Mouse (Mus musculus) forebrain, embryonic 10.5 days (tissue): ENCODE measurements at regions not wholly inside any gene's neighbourhood (a gene's known extent, or its start where the extent isn't known, plus 50 kb on each side); places are given as distances from the start of the nearest gene placed in this dataset.
"Not testable (repeated sequence)": the region's sequence is repeated elsewhere in the genome, so short reads cannot be mapped to it uniquely, and the experiment has no call there.

Experiments
- DNase-seq: peaks from one replicate; pipeline ENCODE4 v3.0.0-alpha.2; 2017; ENCODE audit warnings: low spot score; ENCODE audit errors: extremely low spot score
- H3K27ac ChIP-seq: fragments of 300-500 bp; sonication (generic); 2 replicates; pipeline ENCODE4 v1.5.1; 2016; ENCODE audit warnings: mild to moderate bottlenecking
- H3K27me3 ChIP-seq: fragments of 300-500 bp; sonication (generic); 2 replicates; pipeline ENCODE4 v1.6.1; 2016; ENCODE audit warnings: mild to moderate bottlenecking; ENCODE audit not compliant: poor library complexity, severe bottlenecking
- H3K36me3 ChIP-seq: fragments of 300-500 bp; sonication (generic); replicated peaks from 2 replicates; pipeline ENCODE4 v1.6.1; 2016; ENCODE audit warnings: mild to moderate bottlenecking, moderate library complexity
- H3K4me1 ChIP-seq: fragments of 300-500 bp; sonication (generic); 2 replicates; pipeline ENCODE4 v1.6.1; 2016
- H3K4me3 ChIP-seq: fragments of 300-500 bp; sonication (generic); 2 replicates; pipeline ENCODE4 v1.5.1; 2016; ENCODE audit warnings: mild to moderate bottlenecking, moderate library complexity
- H3K9me3 ChIP-seq: fragments of 300-500 bp; sonication (generic); 2 replicates; pipeline ENCODE4 v1.6.1; 2016; ENCODE audit warnings: mild to moderate bottlenecking, moderate library complexity
- WGBS: fragments of 180-500 bp; shearing (Covaris S2); methylation state at CpG from one replicate; pipeline ENCODE4 v1.1.7; 2016; 5-methylcytosine and 5-hydroxymethylcytosine counted together

- Histone ChIP-seq H3K27ac (no peak overlapping the region), H3K4me1 (no peaks in the 10 kb centered on the region), H3K36me3 (no peaks in the 10 kb centered on the region), H3K9me3 (no peaks in the 10 kb centered on the region), H3K27me3 (no peaks in the 10 kb centered on the region), H3K4me3 (no peak overlapping the region)
- DNase-seq, result no peak
- WGBS, result 88% methylated on average over 5 of the region's 5 CpGs
Observed at GRCm38 (mm10) chr7:138472371-138472770, 74.8 kb upstream of the Tcerg1l start.

GRCm38 (mm10) chr7:138469211-138469610 lies 71.7 kb upstream of the Tcerg1l start:
- H3K27me3 ChIP-seq, result no peaks in the 10 kb centered on the region
- H3K4me1 ChIP-seq, result no peaks in the 10 kb centered on the region
- H3K36me3 ChIP-seq, result no peaks in the 10 kb centered on the region
- DNase-seq, result no peak
- 86% methylated on average over 4 of the region's 4 CpGs for WGBS
- H3K4me3 ChIP-seq, result no peak overlapping the region
- H3K9me3 ChIP-seq, result no peaks in the 10 kb centered on the region
- no peak overlapping the region for H3K27ac ChIP-seq

GRCm38 (mm10) chr7:138468436-138468835 lies 70.9 kb upstream of the Tcerg1l start:
- Histone ChIP-seq H3K27ac (no peak overlapping the region), H3K4me1 (no peaks in the 10 kb centered on the region), H3K4me3 (no peak overlapping the region), H3K36me3 (no peaks in the 10 kb centered on the region), H3K9me3 (no peaks in the 10 kb centered on the region), H3K27me3 (no peaks in the 10 kb centered on the region)
- DNase-seq, result no peak
- WGBS, result 90% methylated on average over 2 of the region's 2 CpGs

GRCm38 (mm10) chr7:138467981-138468380 lies 70.5 kb upstream of the Tcerg1l start:
- WGBS, result 86% methylated on average over 2 of the region's 2 CpGs
- no peaks in the 10 kb centered on the region for H3K27me3 ChIP-seq

GRCm38 (mm10) chr7:138467386-138467785 lies 69.9 kb upstream of the Tcerg1l start:
- Histone ChIP-seq H3K4me1 (no peaks in the 10 kb centered on the region), H3K9me3 (no peaks in the 10 kb centered on the region), H3K27me3 (no peaks in the 10 kb centered on the region), H3K4me3 (no peak overlapping the region), H3K27ac (no peak overlapping the region), H3K36me3 (no peaks in the 10 kb centered on the region)
- no peak for DNase-seq
- WGBS, result 90% methylated on average over 1 of the region's 1 CpGs

More at GRCm38 (mm10) chr7:138467981-138468380, 70.5 kb upstream of the Tcerg1l start:
- Histone ChIP-seq H3K4me3 (no peak overlapping the region), H3K36me3 (no peaks in the 10 kb centered on the region), H3K27ac (no peak overlapping the region), H3K9me3 (no peaks in the 10 kb centered on the region), H3K4me1 (no peaks in the 10 kb centered on the region)
- no peak for DNase-seq

- no peaks in the 10 kb centered on the region for H3K27me3 ChIP-seq
- DNase-seq, result no peak
- peaks cover 8% of the 10 kb centered on the region; the same call in 1 of the 2 replicates for H3K4me1 ChIP-seq
Observed at GRCm38 (mm10) chr7:138457964-138458363, 60.4 kb upstream of the Tcerg1l start.

GRCm38 (mm10) chr7:138455371-138455770 lies 57.8 kb upstream of the Tcerg1l start:
- H3K27me3 ChIP-seq, result no peaks in the 10 kb centered on the region
- WGBS, result 91% methylated on average over 3 of the region's 3 CpGs

More at GRCm38 (mm10) chr7:138457964-138458363, 60.4 kb upstream of the Tcerg1l start:
- H3K27ac ChIP-seq, result no peak overlapping the region
- no peaks in the 10 kb centered on the region for H3K9me3 ChIP-seq
- WGBS, result 38% methylated on average over 7 of the region's 7 CpGs
- no peaks in the 10 kb centered on the region for H3K36me3 ChIP-seq
- H3K4me3 ChIP-seq, result no peak overlapping the region

GRCm38 (mm10) chr7:138454498-138455225 lies 57.1 kb upstream of the Tcerg1l start:
- H3K36me3 ChIP-seq, H3K4me1 ChIP-seq, H3K9me3 ChIP-seq, H3K4me3 ChIP-seq, H3K27ac ChIP-seq, DNase-seq, H3K27me3 ChIP-seq: not testable (repeated sequence)
- WGBS, result 48% methylated on average over 14 of the region's 14 CpGs

More at GRCm38 (mm10) chr7:138455371-138455770, 57.8 kb upstream of the Tcerg1l start:
- Histone ChIP-seq H3K36me3 (no peaks in the 10 kb centered on the region), H3K4me1 (peaks cover 8% of the 10 kb centered on the region; the same call in 1 of the 2 replicates), H3K4me3 (no peak overlapping the region), H3K9me3 (no peaks in the 10 kb centered on the region), H3K27ac (no peak overlapping the region)
- DNase-seq, result no peak

- H3K4me1 ChIP-seq, result peaks cover 5% of the 10 kb centered on the region; the same call in 1 of the 2 replicates
- H3K27me3 ChIP-seq, result no peaks in the 10 kb centered on the region
- no peak for DNase-seq
- no peak overlapping the region for H3K4me3 ChIP-seq
- no peak overlapping the region for H3K27ac ChIP-seq
- H3K36me3 ChIP-seq, result no peaks in the 10 kb centered on the region
- no peaks in the 10 kb centered on the region for H3K9me3 ChIP-seq
Observed at GRCm38 (mm10) chr7:138451321-138451720, 53.8 kb upstream of the Tcerg1l start.

GRCm38 (mm10) chr7:138448519-138448918 lies 51.0 kb upstream of the Tcerg1l start:
- Histone ChIP-seq H3K4me3 (no peak overlapping the region), H3K27me3 (no peaks in the 10 kb centered on the region), H3K36me3 (no peaks in the 10 kb centered on the region), H3K4me1 (no peaks in the 10 kb centered on the region), H3K27ac (no peak overlapping the region), H3K9me3 (no peaks in the 10 kb centered on the region)
- DNase-seq, result no peak
- whole genome bisulfite sequencing, result 84% methylated on average over 7 of the region's 7 CpGs
